Mouse (Mus musculus): ENCODE measurements around the gene Gm17409. TPM values are rescaled to one million over a fixed set of nuclear protein-coding genes. Genes with fewer than 3 reads are reported as not detected.

Gm17409 gene
- polyA plus RNA-seq, 2 experiments from 2014 or later = not detected

- ATAC-seq = no peak
Observed at GRCm38 (mm10) chr2:58485152-58485551, 15.2 kb downstream of the Gm17409 start.

- no peak for ATAC-seq
Observed at GRCm38 (mm10) chr2:58485683-58486082, 15.8 kb downstream of the Gm17409 start.

GRCm38 (mm10) chr2:58486441-58487278 is 16.7 kb downstream of the Gm17409 start:
- no peak for ATAC-seq

- no peak for ATAC-seq
Observed at GRCm38 (mm10) chr2:58487279-58487560, 17.3 kb downstream of the Gm17409 start.

- ATAC-seq = no peak
Observed at GRCm38 (mm10) chr2:58488404-58488803, 18.5 kb downstream of the Gm17409 start.

- no peak for ATAC-seq
Observed at GRCm38 (mm10) chr2:58489275-58489674, 19.4 kb downstream of the Gm17409 start.

GRCm38 (mm10) chr2:58493685-58494635 is 24.0 kb downstream of the Gm17409 start:
- no peak for ATAC-seq

- ATAC-seq = no peak
Observed at GRCm38 (mm10) chr2:58495271-58495670, 25.4 kb downstream of the Gm17409 start.

GRCm38 (mm10) chr2:58496647-58497410 is 26.9 kb downstream of the Gm17409 start:
- no peak for ATAC-seq

- no peak for ATAC-seq
Observed at GRCm38 (mm10) chr2:58505306-58506090, 35.6 kb downstream of the Gm17409 start.

GRCm38 (mm10) chr2:58510192-58510591 is 40.3 kb downstream of the Gm17409 start:
- no peak for ATAC-seq

GRCm38 (mm10) chr2:58513212-58513611 is 43.3 kb downstream of the Gm17409 start:
- no peak for ATAC-seq

- ATAC-seq = no peak
Observed at GRCm38 (mm10) chr2:58514489-58514888, 44.6 kb downstream of the Gm17409 start.

GRCm38 (mm10) chr2:58516000-58516399 is 46.1 kb downstream of the Gm17409 start:
- no peak for ATAC-seq

- no peak for ATAC-seq
Observed at GRCm38 (mm10) chr2:58516920-58517319, 47.0 kb downstream of the Gm17409 start.

- no peak for ATAC-seq
Observed at GRCm38 (mm10) chr2:58518517-58518916, 48.6 kb downstream of the Gm17409 start.

Other genes starting within 250 kb of the Gm17409 start
- gene Acvr1c, start 112.2 kb upstream of the Gm17409 start, polyA plus RNA-seq (2017; shearing (Covaris generic)) = under 1 TPM; 0.24 to 0.87 TPM
- gene Acvr1, start 97.0 kb downstream of the Gm17409 start, polyA plus RNA-seq (2017; shearing (Covaris generic)) = under 1 TPM in 1 of 2 experiments, not detected in 1; 0.65 TPM
- under 1 TPM in 1 of 2 experiments, not detected in 1; 0.32 TPM for gene Upp2, start 97.2 kb downstream of the Gm17409 start, polyA plus RNA-seq (2017; shearing (Covaris generic))

All from activated CD4-positive, CD25-positive, alpha-beta regulatory T cell, adult 4 months (primary cell).